Mouse (Mus musculus) liver, embryonic 12.5 days (tissue): ENCODE data around the gene M6pr. TPM values are rescaled to one million over a fixed set of nuclear protein-coding genes. Genes with fewer than 3 reads are reported as not detected.
A peak's percentile ranks its signal among the peaks of the same experiment; 100 is the strongest.

Experiments
- ATAC-seq: fragments of 200-750 bp; cut with Nextera tagmentation; 2 replicates; pipeline ENCODE4 v1.8.0; 2017; ENCODE audit warnings: moderate number of reproducible peaks, mild to moderate bottlenecking, moderate library complexity
- H3K27ac ChIP-seq: fragments of 300-500 bp; sonication (generic); 2 replicates; pipeline ENCODE4 v1.5.1; 2016; ENCODE audit warnings: mild to moderate bottlenecking
- H3K27me3 ChIP-seq: fragments of 300-500 bp; sonication (generic); replicated peaks from 2 replicates; pipeline ENCODE4 v1.6.1; 2016; ENCODE audit warnings: mild to moderate bottlenecking, moderate library complexity
- H3K36me3 ChIP-seq: fragments of 300-500 bp; sonication (generic); 2 replicates; pipeline ENCODE4 v1.6.1; 2016; ENCODE audit warnings: mild to moderate bottlenecking, moderate library complexity
- H3K4me1 ChIP-seq: fragments of 300-500 bp; sonication (generic); 2 replicates; pipeline ENCODE4 v1.6.1; 2016
- H3K4me2 ChIP-seq: fragments of 300-500 bp; sonication (generic); 2 replicates; pipeline ENCODE4 v1.6.1; 2016; ENCODE audit warnings: mild to moderate bottlenecking, moderate library complexity
- H3K4me3 ChIP-seq: fragments of 300-500 bp; sonication (generic); 2 replicates; pipeline ENCODE4 v1.5.1; 2016; ENCODE audit warnings: mild to moderate bottlenecking, moderate library complexity
- H3K9ac ChIP-seq: fragments of 300-500 bp; sonication (generic); 2 replicates; pipeline ENCODE4 v1.6.1; 2016; ENCODE audit warnings: mild to moderate bottlenecking, moderate library complexity
- H3K9me3 ChIP-seq: fragments of 300-500 bp; sonication (generic); replicated peaks from 2 replicates; pipeline ENCODE4 v1.6.1; 2016; ENCODE audit warnings: mild to moderate bottlenecking, moderate library complexity
- WGBS: fragments of 180-500 bp; shearing (Covaris S2); methylation state at CpG from one replicate; pipeline ENCODE4 v1.1.7; 2016; ENCODE audit not compliant: insufficient replicate concordance; 5-methylcytosine and 5-hydroxymethylcytosine counted together
- polyA plus RNA-seq: library from polyadenylated mRNA; unstranded; fragments of >200 nt; fragmentation: Nextera tagmentation; extraction: Ambion mirVana; gene quantifications from 2 replicates; pipeline ENCODE4 v1.2.1, GENCODE M21; 2016

M6pr gene
- polyA plus RNA-seq, 1 experiment from 2014 or later, result 116 TPM

GRCm38 (mm10) chr6:122333081-122333612 is 24.6 kb downstream of the M6pr start:
- Histone ChIP-seq H3K27me3 (no peaks in the 10 kb centered on the region), H3K4me3 (no peak overlapping the region), H3K9me3 (no peaks in the 10 kb centered on the region), H3K4me1 (peaks cover under 1% of the 10 kb centered on the region; the same call in 1 of the 2 replicates), H3K9ac (no peak overlapping the region), H3K4me2 (no peak overlapping the region), H3K27ac (no peak overlapping the region), H3K36me3 (peaks cover 39% of the 10 kb centered on the region)
- WGBS, result 81% methylated on average over 13 of the region's 13 CpGs
- ATAC-seq, result no peak

GRCm38 (mm10) chr6:122334786-122335340 is 26.3 kb downstream of the M6pr start:
- Histone ChIP-seq H3K4me3 (no peak overlapping the region), H3K36me3 (peaks cover 39% of the 10 kb centered on the region), H3K27me3 (no peaks in the 10 kb centered on the region), H3K9me3 (no peaks in the 10 kb centered on the region), H3K4me1 (peaks cover 14% of the 10 kb centered on the region), H3K27ac (no peak overlapping the region), H3K9ac (no peak overlapping the region), H3K4me2 (no peak overlapping the region)
- 77% methylated on average over 7 of the region's 7 CpGs for WGBS
- ATAC-seq, result no peak

- WGBS, result 66% methylated on average over 6 of the region's 6 CpGs
- ATAC-seq, result no peak
These were observed 29.0 kb downstream of the M6pr start for GRCm38 (mm10) chr6:122337546-122337945.

GRCm38 (mm10) chr6:122339047-122339647 is 30.6 kb downstream of the M6pr start:
- WGBS, result 1% methylated on average over 40 of the region's 51 CpGs
- peak; percentile 84 for ATAC-seq
- H3K9ac ChIP-seq, result peak overlapping the region; percentile 78
- H3K27me3 ChIP-seq, result no peaks in the 10 kb centered on the region
- peaks cover 12% of the 10 kb centered on the region for H3K36me3 ChIP-seq
- H3K4me1 ChIP-seq, result peaks cover 38% of the 10 kb centered on the region
- H3K9me3 ChIP-seq, result no peaks in the 10 kb centered on the region
- peak overlapping the region; percentile 81 for H3K27ac ChIP-seq
- peak overlapping the region; percentile 86 for H3K4me3 ChIP-seq
- H3K4me2 ChIP-seq, result peak overlapping the region; percentile 93

More at GRCm38 (mm10) chr6:122337546-122337945, 29.0 kb downstream of the M6pr start:
- Histone ChIP-seq H3K4me3 (no peak overlapping the region), H3K27me3 (no peaks in the 10 kb centered on the region), H3K4me1 (peaks cover 27% of the 10 kb centered on the region), H3K9me3 (no peaks in the 10 kb centered on the region), H3K27ac (no peak overlapping the region), H3K36me3 (peaks cover 26% of the 10 kb centered on the region), H3K4me2 (no peak overlapping the region), H3K9ac (no peak overlapping the region)

- under 1% methylated on average over 24 of the region's 71 CpGs for WGBS
These were observed 31.3 kb downstream of the M6pr start for GRCm38 (mm10) chr6:122339648-122340341.

GRCm38 (mm10) chr6:122340349-122341000 is 32.0 kb downstream of the M6pr start, which contains the start of gene Phc1:
Gene Phc1 (minus strand): TSS chr6:122340561.
- peaks cover 6% of the 10 kb centered on the region for H3K36me3 ChIP-seq
- peak within 1 kb of the TSS; percentile 86 for H3K4me3 ChIP-seq
- peak within 1 kb of the TSS; percentile 93 for H3K4me2 ChIP-seq
- H3K27ac ChIP-seq, result peak within 1 kb of the TSS; percentile 81
- H3K4me1 ChIP-seq, result peaks cover 50% of the 10 kb centered on the region
- WGBS, result 4% methylated on average over 17 of the region's 17 CpGs
- ATAC-seq, result no peak
- peak within 1 kb of the TSS; percentile 78 for H3K9ac ChIP-seq
- H3K27me3 ChIP-seq, result no peaks in the 10 kb centered on the region
- H3K9me3 ChIP-seq, result no peaks in the 10 kb centered on the region

More at GRCm38 (mm10) chr6:122339648-122340341, 31.3 kb downstream of the M6pr start:
- peaks cover 45% of the 10 kb centered on the region for H3K4me1 ChIP-seq
- H3K27ac ChIP-seq, result peak overlapping the region; percentile 81
- H3K9me3 ChIP-seq, result no peaks in the 10 kb centered on the region
- H3K27me3 ChIP-seq, result no peaks in the 10 kb centered on the region
- peak overlapping the region; percentile 93 for H3K4me2 ChIP-seq
- ATAC-seq, result peak; percentile 89
- peak overlapping the region; percentile 78 for H3K9ac ChIP-seq
- peak overlapping the region; percentile 86 for H3K4me3 ChIP-seq
- peaks cover 9% of the 10 kb centered on the region for H3K36me3 ChIP-seq

- peaks cover 54% of the 10 kb centered on the region for H3K4me1 ChIP-seq
- WGBS, result 68% methylated on average over 7 of the region's 7 CpGs
- H3K36me3 ChIP-seq, result peaks cover 3% of the 10 kb centered on the region
- no peaks in the 10 kb centered on the region for H3K9me3 ChIP-seq
- H3K9ac ChIP-seq, result no peak overlapping the region
- H3K4me2 ChIP-seq, result peak overlapping the region; percentile 93; the same call in 1 of the 2 replicates
- no peak overlapping the region for H3K4me3 ChIP-seq
- no peak overlapping the region for H3K27ac ChIP-seq
- no peaks in the 10 kb centered on the region for H3K27me3 ChIP-seq
- no peak for ATAC-seq
These were observed 32.7 kb downstream of the M6pr start for GRCm38 (mm10) chr6:122341038-122341810.

- 55% methylated on average over 5 of the region's 5 CpGs for WGBS
- no peaks in the 10 kb centered on the region for H3K9me3 ChIP-seq
- no peaks in the 10 kb centered on the region for H3K27me3 ChIP-seq
- H3K36me3 ChIP-seq, result no peaks in the 10 kb centered on the region
- H3K4me2 ChIP-seq, result no peak overlapping the region
- no peak overlapping the region for H3K9ac ChIP-seq
- peaks cover 54% of the 10 kb centered on the region for H3K4me1 ChIP-seq
- H3K27ac ChIP-seq, result no peak overlapping the region
- H3K4me3 ChIP-seq, result no peak overlapping the region
- no peak for ATAC-seq
These were observed 33.6 kb downstream of the M6pr start for GRCm38 (mm10) chr6:122342125-122342524.

GRCm38 (mm10) chr6:122343719-122344118 is 35.2 kb downstream of the M6pr start:
- Histone ChIP-seq H3K27me3 (no peaks in the 10 kb centered on the region), H3K9ac (peak overlapping the region; percentile 31; the same call in 1 of the 2 replicates), H3K4me2 (peak overlapping the region; percentile 32), H3K27ac (no peak overlapping the region), H3K4me1 (peaks cover 47% of the 10 kb centered on the region), H3K9me3 (no peaks in the 10 kb centered on the region), H3K36me3 (no peaks in the 10 kb centered on the region), H3K4me3 (no peak overlapping the region)
- peak; percentile 13; the same call in 1 of the 2 replicates for ATAC-seq
- WGBS, result 11% methylated on average over 10 of the region's 10 CpGs

GRCm38 (mm10) chr6:122344386-122345116 is 36.0 kb downstream of the M6pr start:
- no peak overlapping the region for H3K9ac ChIP-seq
- 43% methylated on average over 9 of the region's 9 CpGs for WGBS
- no peak overlapping the region for H3K27ac ChIP-seq
- no peak overlapping the region for H3K4me3 ChIP-seq
- H3K27me3 ChIP-seq, result no peaks in the 10 kb centered on the region
- no peaks in the 10 kb centered on the region for H3K9me3 ChIP-seq
- no peak for ATAC-seq
- peaks cover 40% of the 10 kb centered on the region for H3K4me1 ChIP-seq
- H3K36me3 ChIP-seq, result no peaks in the 10 kb centered on the region
- no peak overlapping the region for H3K4me2 ChIP-seq
